Mouse (Mus musculus) Patski (cell line): ENCODE measurements around the gene Sertm1. TPM values are rescaled to one million over a fixed set of nuclear protein-coding genes. Genes with fewer than 3 reads are reported as not detected.

ENCODE experiments used
- ATAC-seq: fragments of 100-300 bp; one replicate; pipeline ENCODE4 v1.8.0; 2021
- CTCF ChIA-PET: fragments of 350-600 bp; sonication (Branson Sonifier 250); formaldehyde crosslinking; loops from one replicate; lab custom pipeline; 2022; ENCODE audit warnings: inconsistent platforms; lab: Charles Lee
- POLR2A ChIA-PET: fragments of 350-600 bp; sonication (Branson Sonifier 250); formaldehyde crosslinking; loops from one replicate; lab custom pipeline; 2022; ENCODE audit warnings: antibody characterized with exemption, inconsistent platforms; lab: Charles Lee
- DNase-seq: peaks from one replicate; pipeline ENCODE4 v3.0.0-alpha.2; 2011; ENCODE audit warnings: low read depth, low spot score
- H3K27me3 ChIP-seq: fragments of 371-371 bp; one replicate; pipeline ENCODE4 v1.5.1; 2021
- CTCF ChIP-seq: fragments of 100-300 bp; IDR thresholded peaks from one replicate; pipeline ENCODE4 v1.5.1; 2021
- in situ Hi-C: fragments of 300-500 bp; cut with MboI; formaldehyde crosslinking; loops from 3 replicates; pipeline ENCODE4 v1.11.1; 2018; ENCODE audit warnings: low pct_unique_long_range_greater_than_20kb, mixed read lengths
- polyA plus RNA-seq: library from polyadenylated mRNA; unstranded; gene quantifications from one replicate; pipeline ENCODE4 v1.2.3, GENCODE M21; 2021

Gene Sertm1
- polyA plus RNA-seq, result not detected

DNA sequence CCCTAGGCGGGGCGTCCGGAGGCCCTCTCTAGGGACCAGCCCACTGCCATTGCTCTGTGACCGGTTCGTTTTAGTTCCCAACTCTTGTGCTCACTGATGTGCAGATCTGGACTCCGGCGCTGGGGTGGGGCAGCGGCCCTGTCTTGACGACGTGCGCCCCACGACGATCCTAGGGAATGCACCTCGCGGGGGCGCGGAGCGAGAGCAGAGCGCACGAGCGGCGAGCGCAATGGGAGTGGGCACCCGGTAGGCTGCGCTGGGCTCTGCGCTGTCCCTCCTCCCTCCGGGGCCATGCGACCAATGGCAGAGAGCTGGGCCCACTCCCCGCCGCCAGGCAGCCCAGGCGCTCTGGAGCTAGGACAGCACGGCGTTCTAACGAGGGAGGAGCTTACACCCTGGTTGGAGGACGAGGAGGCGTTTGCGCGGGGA lies at the start of gene Sertm1:
Sertm1 (minus strand) TSS at position 245 of the 429 bp plus-strand sequence.
- ATAC-seq, result peak; percentile 29
- no peak for DNase-seq
- POLR2A ChIA-PET, result no interaction called here
- peaks cover 23% of the 10 kb centered on the region for H3K27me3 ChIP-seq
- in situ Hi-C loops, result no loop called here
- TF ChIP-seq CTCF, result no peak
- CTCF ChIA-PET, result no interaction called here

DNA sequence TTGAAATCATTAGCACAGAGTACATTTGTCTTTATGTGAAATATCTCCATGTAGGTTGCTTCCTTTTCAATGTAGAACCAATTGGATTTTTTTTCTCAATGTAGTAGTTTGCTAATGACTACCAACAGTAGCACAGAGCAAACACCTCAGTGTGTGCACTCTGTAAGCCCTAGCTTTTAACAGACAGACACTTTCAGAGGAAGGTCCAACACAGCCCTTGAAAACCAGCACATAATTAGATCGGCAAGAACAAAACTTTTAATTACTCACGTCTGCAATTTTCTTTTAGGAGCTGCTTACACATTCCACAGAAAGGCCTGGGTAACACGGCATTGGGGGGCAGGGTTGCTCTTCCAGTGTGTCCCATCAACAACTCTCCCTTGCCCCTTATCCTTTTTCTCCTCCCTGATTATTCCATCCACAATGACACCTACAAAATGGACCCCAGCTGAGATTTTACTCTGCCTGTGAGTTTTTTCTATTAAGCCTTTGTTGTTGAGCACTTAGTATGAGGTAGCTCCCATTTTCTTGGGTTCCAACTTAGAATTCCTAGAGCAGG lies 49.3 kb upstream of the Sertm1 start:
- DNase-seq (no peak), ATAC-seq (no peak)
- in situ Hi-C loops, result no loop called here
- no peak for TF ChIP-seq CTCF
- peaks cover 4% of the 10 kb centered on the region for H3K27me3 ChIP-seq
- POLR2A ChIA-PET, result no interaction called here
- CTCF ChIA-PET, result interaction anchor here (1.3 kb wide), 2 partner anchors 9 to 22 kb away, joined by 3 read pairs; no protein-coding TSS in a partner anchor

DNA sequence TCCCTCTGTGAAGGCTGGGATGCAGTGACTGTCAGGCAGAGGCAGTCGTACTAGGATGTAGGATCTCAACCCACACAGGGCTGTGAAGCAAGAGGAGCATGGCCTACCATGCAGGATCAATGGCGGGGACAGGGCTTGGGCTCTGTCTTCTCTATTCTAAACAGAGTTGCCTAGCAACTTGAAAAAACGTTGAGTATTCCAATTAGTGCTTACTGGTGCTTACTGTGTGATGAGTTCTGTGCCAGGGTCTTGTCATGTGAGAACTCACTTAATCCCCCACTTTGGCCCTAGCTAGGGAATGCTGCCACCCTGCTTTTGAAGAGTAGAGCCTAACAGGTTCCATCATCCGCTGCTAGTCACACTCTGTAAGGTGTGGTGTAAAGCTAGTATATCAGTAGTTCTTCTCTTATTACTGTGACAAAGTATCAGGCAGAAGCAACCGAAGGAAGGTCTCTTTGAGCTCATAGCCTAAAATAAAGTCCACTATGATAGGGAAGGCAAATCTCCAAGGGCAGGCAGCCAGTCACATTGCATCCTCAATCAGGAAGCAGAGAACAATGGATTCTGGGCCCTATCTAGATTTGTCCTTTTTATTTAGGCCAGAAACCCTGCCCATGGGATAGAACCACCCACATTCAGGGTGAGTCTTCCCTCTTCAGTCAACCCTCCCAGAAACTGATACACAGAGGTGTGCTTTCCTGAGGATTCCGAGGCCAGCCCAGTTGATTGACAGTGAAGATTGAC lies 27.6 kb upstream of the Sertm1 start:
- ATAC-seq, result no peak
- no peak for DNase-seq
- H3K27me3 ChIP-seq, result no peaks in the 10 kb centered on the region
- in situ Hi-C loops, result no loop called here
- CTCF ChIA-PET, result interaction anchor here (1.8 kb wide), 1 partner anchor 10 kb away, joined by 6 read pairs; no protein-coding TSS in a partner anchor
- TF ChIP-seq CTCF, result no peak
- POLR2A ChIA-PET, result no interaction called here

DNA sequence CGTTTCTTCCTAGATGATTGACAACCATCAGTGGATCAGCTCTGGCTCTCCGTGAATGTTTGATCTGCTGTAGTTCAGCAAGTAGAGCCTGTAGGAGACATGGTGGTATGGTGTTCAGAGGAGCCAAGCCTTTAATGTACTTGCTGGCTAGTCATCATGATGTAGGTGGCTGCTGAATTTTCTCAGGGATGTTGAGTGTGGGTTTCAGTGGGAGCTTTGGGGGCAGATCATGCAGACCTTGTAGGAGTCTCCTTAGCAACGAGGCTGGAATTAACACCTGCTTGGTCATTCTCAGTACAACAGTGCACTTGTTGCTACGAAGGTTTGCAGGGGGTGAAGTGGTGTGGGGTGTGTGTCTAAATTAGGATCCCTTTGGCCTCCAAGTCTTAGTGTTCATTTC lies 18.8 kb upstream of the Sertm1 start:
- in situ Hi-C loops, result no loop called here
- ATAC-seq (no peak), DNase-seq (no peak)
- H3K27me3 ChIP-seq, result peaks cover 5% of the 10 kb centered on the region
- TF ChIP-seq CTCF, result no peak
- ChIA-PET CTCF (no interaction called here), POLR2A (no interaction called here)

DNA sequence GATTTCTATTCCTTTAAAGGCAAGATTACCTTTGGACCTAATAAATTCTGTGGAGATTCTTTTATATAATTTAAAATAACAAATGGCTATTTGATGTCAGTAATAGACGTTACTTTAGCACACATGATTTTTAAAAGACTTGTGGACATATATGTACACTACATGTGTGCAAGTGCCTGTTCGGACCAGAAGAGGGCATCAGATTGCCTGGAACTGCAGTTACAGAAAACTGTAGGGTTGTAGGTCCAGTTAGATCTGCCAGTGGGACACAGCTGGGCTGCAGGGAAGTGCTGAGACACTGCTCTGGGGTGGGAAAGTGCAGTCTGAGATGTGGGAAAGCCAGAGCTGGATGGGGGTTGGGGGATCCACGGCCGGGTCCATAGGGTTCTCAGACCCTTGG lies 16.9 kb upstream of the Sertm1 start:
- ATAC-seq (no peak), DNase-seq (no peak)
- ChIA-PET POLR2A (no interaction called here), CTCF (no interaction called here)
- TF ChIP-seq CTCF, result peak; percentile 20
- in situ Hi-C loops, result no loop called here
- H3K27me3 ChIP-seq, result peaks cover 5% of the 10 kb centered on the region

DNA sequence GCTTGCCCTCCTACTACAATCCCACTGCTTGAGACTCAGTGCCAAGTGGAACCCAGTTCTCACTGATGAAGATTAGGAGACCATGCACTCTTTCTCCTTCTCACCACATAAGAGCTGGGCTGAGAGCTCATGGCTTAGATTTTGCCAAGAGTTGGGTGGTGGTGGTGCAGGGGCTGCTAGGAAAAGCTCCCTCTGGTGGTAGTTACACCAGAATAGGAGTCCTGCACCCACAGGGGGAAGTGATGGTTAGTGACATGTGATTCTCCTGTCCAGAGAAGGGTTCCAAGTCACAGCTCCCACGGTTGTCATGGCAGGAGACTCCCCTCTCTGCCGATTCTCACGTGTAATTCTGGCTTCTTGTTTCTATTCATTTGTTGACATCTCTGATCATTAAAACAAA lies 4.7 kb upstream of the Sertm1 start:
- DNase-seq (no peak), ATAC-seq (no peak)
- TF ChIP-seq CTCF, result no peak
- CTCF ChIA-PET, result interaction anchor here (0.7 kb wide), 1 partner anchor 25 kb away, joined by 3 read pairs; no protein-coding TSS in a partner anchor
- in situ Hi-C loops, result no loop called here
- H3K27me3 ChIP-seq, result peaks cover 9% of the 10 kb centered on the region
- POLR2A ChIA-PET, result no interaction called here

DNA sequence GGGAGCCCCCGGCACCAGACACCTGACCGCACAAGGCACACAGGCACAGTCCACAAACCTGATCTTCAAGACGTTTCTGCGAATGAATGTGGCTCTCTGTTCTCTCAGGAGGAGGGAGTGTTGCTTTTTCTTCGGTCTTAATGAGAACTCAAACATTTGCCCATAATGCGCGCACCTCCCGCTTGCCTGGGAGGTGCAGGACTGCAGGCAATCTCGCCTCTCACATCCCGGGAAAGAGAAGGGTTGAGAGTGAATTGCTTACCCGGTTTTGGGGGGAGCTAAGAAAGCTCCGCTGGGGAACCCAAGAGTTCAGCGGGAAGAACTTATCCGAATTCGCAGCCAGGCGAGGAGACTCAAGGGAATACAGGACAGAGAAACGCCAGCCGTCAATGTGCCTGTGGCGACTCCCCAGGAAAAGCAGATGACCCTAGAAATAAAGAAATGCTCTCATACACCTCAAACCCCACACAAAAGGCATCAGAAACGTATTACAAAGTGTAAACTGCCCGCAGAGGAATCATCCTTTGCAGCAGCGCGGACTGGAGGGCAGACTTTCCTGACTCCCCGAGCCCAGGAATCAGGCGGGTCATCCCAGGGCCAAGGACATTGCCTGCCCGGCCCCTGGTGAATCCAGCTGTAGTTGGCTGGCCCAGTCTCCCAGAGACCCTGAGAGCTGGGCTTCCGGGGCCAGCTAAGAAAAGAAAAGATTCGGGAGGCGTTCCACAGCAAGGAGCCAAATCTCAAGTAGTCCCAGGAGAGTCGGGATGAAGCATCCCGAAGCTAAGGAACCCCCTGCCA lies 643 bp downstream of the Sertm1 start:
- ChIA-PET POLR2A (no interaction called here), CTCF (no interaction called here)
- ATAC-seq (no peak), DNase-seq (no peak)
- TF ChIP-seq CTCF, result no peak
- in situ Hi-C loops, result no loop called here
- peaks cover 23% of the 10 kb centered on the region for H3K27me3 ChIP-seq

DNA sequence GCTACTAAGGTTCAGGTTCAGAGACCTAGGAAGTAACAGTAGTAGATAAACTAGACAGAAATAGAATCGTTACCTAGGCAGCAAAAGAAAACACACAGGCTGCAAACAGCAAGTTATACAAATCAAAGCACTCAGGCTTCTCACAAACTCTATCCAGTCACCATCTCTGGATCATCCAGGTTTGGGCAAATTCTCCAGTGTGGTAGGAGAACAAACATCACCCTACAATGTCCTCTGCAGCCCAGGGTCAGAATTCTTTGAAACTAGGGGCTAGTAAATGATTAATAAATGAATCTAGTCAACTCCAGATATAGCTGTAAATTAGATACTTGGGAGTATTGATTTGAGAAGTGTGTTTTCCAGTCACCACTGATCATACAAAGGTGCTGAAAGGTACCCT lies 6.8 kb downstream of the Sertm1 start:
- in situ Hi-C loops, result no loop called here
- DNase-seq (no peak), ATAC-seq (no peak)
- no peak for TF ChIP-seq CTCF
- POLR2A ChIA-PET, result no interaction called here
- peaks cover 13% of the 10 kb centered on the region for H3K27me3 ChIP-seq
- CTCF ChIA-PET, result no interaction called here

DNA sequence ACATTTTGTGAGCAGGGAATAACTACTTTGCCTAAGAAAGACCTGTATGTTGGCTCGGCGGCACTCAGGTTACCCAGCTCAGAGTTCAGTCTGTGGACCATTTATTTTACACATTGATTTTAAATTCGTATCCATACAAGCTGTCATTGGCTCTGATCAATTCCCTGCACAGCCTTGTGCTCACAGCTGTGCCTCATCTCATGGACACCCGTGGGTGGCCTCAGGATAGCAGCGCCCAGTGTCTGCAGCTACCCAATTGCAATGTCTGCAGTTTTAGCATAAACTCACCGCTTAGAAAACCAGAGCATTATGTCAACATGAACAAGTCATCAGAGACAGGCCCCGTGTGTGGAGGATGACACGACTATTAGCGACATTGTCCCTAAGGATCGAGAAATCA lies 17.7 kb downstream of the Sertm1 start:
- TF ChIP-seq CTCF, result no peak
- in situ Hi-C loops, result no loop called here
- no peaks in the 10 kb centered on the region for H3K27me3 ChIP-seq
- ChIA-PET CTCF (no interaction called here), POLR2A (no interaction called here)
- DNase-seq (no peak), ATAC-seq (no peak)

DNA sequence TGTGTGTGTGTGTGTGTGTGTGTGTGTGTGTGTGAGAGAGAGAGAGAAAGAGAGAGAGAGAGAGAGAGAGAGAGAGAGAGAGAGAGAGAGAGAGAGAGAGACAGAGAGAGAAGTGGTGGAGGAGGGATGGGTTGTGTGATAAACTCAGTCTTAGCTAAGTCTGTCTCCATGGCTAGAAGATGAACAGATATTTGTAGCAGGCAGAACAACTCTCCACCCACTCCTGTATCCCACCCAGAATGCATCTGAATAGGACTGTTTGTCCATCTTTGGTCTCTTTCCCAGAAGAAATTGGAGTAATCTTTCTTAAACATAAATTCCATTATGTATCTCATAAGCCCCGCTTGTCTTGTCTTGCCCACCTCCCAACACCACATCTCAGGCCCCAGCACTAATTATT lies 20.8 kb downstream of the Sertm1 start:
- DNase-seq, result no peak
- TF ChIP-seq CTCF, result no peak
- POLR2A ChIA-PET, result no interaction called here
- H3K27me3 ChIP-seq, result no peaks in the 10 kb centered on the region
- no peak for ATAC-seq
- CTCF ChIA-PET, result interaction anchor here (1.0 kb wide), 1 partner anchor 9 kb away, joined by 3 read pairs; no protein-coding TSS in a partner anchor
- in situ Hi-C loops, result no loop called here
